ENCODE assay signal across 35 mouse cellular contexts in the genomic region with DNA sequence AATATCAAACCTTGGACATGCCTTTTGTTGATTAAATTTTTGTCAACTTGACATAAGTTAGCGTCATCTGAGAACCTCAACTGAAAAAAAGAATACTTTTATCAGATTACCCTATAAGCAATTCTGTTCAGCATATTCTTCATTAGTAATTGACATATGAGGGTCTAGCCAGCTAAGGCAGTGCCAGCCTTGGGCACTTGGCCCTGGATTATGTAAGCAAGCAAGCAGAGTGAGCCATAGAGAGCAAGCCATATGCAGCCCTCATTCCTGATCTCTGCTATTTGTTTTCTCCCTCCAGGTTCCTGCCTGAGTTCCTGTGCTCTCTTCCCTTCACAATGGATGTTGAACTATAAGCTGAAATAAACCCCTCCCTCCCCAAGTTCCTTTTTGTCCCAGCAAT.
"Had no signal": no experiment of that assay in that cellular context is flagged by ENCODE, and none has a peak within 500 bp of the region (broad histone marks: within the 10 kb centered on the region; RNA-seq: fewer than 3 reads in every experiment).

No protein-coding gene starts in this region.

- ATAC-seq: hindbrain, embryonic 16.5 days; hindbrain, postnatal 0 days; inflammation-experienced regulatory T-cells, adult 6 months; intestine, embryonic 15.5 days; intestine, embryonic 16.5 days; intestine, postnatal 0 days had no signal

- DNase-seq: heart, postnatal 10 days; heart, postnatal 14 days; heart, postnatal 36 days; heart, postnatal 4 days; kidney, adult 11 months; kidney, adult 18-20 months; kidney, adult 2 months; kidney, adult 8-10 months; kidney, adult 9 months; kidney, postnatal 10 days; kidney, postnatal 14 days; kidney, postnatal 25 days; kidney, postnatal 36 days; kidney, postnatal 4 days; layer of hippocampus, adult 9-11 months; layer of hippocampus, postnatal 36 days had no signal

- H3K9ac ChIP-seq: heart, embryonic 12.5 days; heart, embryonic 13.5 days; heart, embryonic 15.5 days; hindbrain, embryonic 12.5 days; hindbrain, embryonic 13.5 days; hindbrain, embryonic 14.5 days; hindbrain, embryonic 15.5 days; intestine, embryonic 15.5 days; kidney, embryonic 15.5 days had no signal

- H3K27me3 ChIP-seq: heart, embryonic 12.5 days; heart, embryonic 13.5 days; heart, embryonic 15.5 days; hindbrain, embryonic 12.5 days; hindbrain, embryonic 13.5 days; hindbrain, embryonic 15.5 days; intestine, embryonic 15.5 days; kidney, embryonic 15.5 days had no signal

- H3K4me3 ChIP-seq: heart, embryonic 12.5 days; heart, embryonic 13.5 days; heart, embryonic 15.5 days; hindbrain, embryonic 10.5 days; hindbrain, embryonic 12.5 days; hindbrain, embryonic 13.5 days; hindbrain, embryonic 15.5 days; intestine, embryonic 15.5 days; kidney, embryonic 15.5 days; layer of hippocampus, adult 2 months; left cerebral cortex, adult 2 months had no signal

- H3K27ac ChIP-seq: heart, embryonic 13.5 days; heart, embryonic 15.5 days; hindbrain, embryonic 10.5 days; hindbrain, embryonic 12.5 days; hindbrain, embryonic 13.5 days; hindbrain, embryonic 14.5 days; hindbrain, embryonic 15.5 days; hindbrain, postnatal 0 days; intestine, embryonic 15.5 days; kidney, embryonic 15.5 days; kidney, postnatal 0 days; layer of hippocampus, adult 2 months; left cerebral cortex, adult 2 months had no signal

- H3K4me1 ChIP-seq: heart, embryonic 12.5 days; heart, embryonic 13.5 days; heart, embryonic 15.5 days; hindbrain, embryonic 10.5 days; hindbrain, embryonic 12.5 days; hindbrain, embryonic 13.5 days; hindbrain, embryonic 15.5 days; intestine, embryonic 15.5 days; kidney, embryonic 15.5 days had no signal

- H3K4me2 ChIP-seq: heart, embryonic 11.5 days; heart, embryonic 12.5 days; heart, embryonic 13.5 days; heart, embryonic 15.5 days; hindbrain, embryonic 12.5 days; hindbrain, embryonic 13.5 days; hindbrain, embryonic 14.5 days; hindbrain, embryonic 15.5 days; intestine, embryonic 15.5 days; kidney, embryonic 15.5 days had no signal

- H3K9me3 ChIP-seq: heart, embryonic 12.5 days; heart, embryonic 13.5 days; heart, embryonic 15.5 days; hindbrain, embryonic 10.5 days; hindbrain, embryonic 12.5 days; hindbrain, embryonic 13.5 days; hindbrain, embryonic 15.5 days; intestine, embryonic 15.5 days; kidney, embryonic 15.5 days had no signal

- H3K36me3 ChIP-seq: heart, embryonic 12.5 days; heart, embryonic 13.5 days; heart, embryonic 15.5 days; hindbrain, embryonic 10.5 days; hindbrain, embryonic 12.5 days; hindbrain, embryonic 13.5 days; hindbrain, embryonic 15.5 days; intestine, embryonic 15.5 days; kidney, embryonic 15.5 days had no signal
